Mouse (Mus musculus) cortical plate, adult 2 months (tissue): ENCODE data around the gene Mmp8. TPM values are rescaled to one million over a fixed set of nuclear protein-coding genes. Genes with fewer than 3 reads are reported as not detected.

Experiments used
- H3K27ac ChIP-seq: fragments of 200-500 bp; 2 replicates; pipeline ENCODE4 v1.5.1; 2012; ENCODE audit warnings: low read length, control low read depth, inconsistent platforms; ENCODE audit not compliant: insufficient read depth
- H3K4me1 ChIP-seq: fragments of 200-500 bp; 2 replicates; pipeline ENCODE4 v1.6.1; 2011; ENCODE audit warnings: low read length; ENCODE audit not compliant: control insufficient read depth, insufficient read depth
- H3K4me3 ChIP-seq: fragments of 200-500 bp; 2 replicates; pipeline ENCODE4 v1.5.1; 2011; ENCODE audit warnings: mild to moderate bottlenecking, low read length, control low read depth; ENCODE audit not compliant: insufficient read depth
- CTCF ChIP-seq: fragments of 200-500 bp; IDR thresholded peaks from 2 replicates; pipeline ENCODE4 v1.5.1; 2011; ENCODE audit warnings: mild to moderate bottlenecking, control low read depth, low read length; ENCODE audit not compliant: insufficient read depth; ENCODE audit errors: extremely low read depth
- POLR2A ChIP-seq: fragments of 200-500 bp; IDR thresholded peaks from 2 replicates; pipeline ENCODE4 v1.6.1; 2011; ENCODE audit warnings: mild to moderate bottlenecking, low read length, control low read depth; ENCODE audit not compliant: insufficient read depth; ENCODE audit errors: extremely low read depth
- polyA plus RNA-seq: library from polyadenylated mRNA; depleted of rRNA; stranded (reverse); fragments of >200 nt; gene quantifications from 2 replicates; pipeline ENCODE4 v1.2.3, GENCODE M21; 2012

The Mmp8 gene
- polyA plus RNA-seq, 1 experiment: not detected

DNA sequence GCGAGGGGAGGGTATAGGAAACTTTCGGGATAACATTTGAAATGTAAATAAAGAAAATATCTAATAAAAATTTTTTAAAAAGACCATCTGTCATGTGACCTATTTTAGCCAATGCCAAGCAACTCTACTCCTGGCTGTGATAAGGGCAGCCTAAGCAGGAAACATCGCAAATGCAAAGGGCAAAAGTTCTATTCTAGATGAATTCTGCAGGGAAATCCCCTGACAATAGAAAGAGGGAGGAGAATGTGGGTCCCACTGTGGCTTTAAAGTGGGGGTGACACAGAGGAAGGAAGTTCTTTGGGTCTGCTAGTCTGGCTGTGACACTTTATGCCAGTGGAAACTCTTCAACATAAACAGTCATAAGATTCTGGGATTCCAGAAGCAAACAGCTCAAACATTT, 4.7 kb upstream of the Mmp8 start:
- no peak for TF ChIP-seq POLR2A
- no peak for TF ChIP-seq CTCF
- H3K4me3 ChIP-seq: no peak overlapping the region
- H3K4me1 ChIP-seq: no peaks in the 10 kb centered on the region

DNA sequence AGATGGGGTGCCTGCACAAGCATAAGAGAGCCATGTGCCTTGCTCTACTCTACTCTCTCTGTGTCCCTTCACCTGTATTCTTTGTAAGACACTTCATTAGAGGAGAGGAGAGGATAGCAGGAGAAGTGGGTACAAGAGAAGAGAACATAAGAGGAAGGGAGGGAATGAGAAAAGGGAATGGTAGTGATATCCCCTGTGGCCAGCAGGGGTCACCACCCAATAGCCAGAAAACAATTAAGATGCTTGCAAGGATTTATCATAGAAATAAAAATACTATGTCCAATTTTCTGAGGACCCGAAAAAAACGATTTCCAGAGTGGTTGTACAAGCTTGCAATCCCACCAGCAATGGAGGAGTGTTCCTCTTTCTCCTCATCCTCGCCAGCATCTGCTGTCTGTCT, 3.9 kb upstream of the Mmp8 start:
- no peaks in the 10 kb centered on the region for H3K4me1 ChIP-seq
- TF ChIP-seq CTCF (peak; percentile 22; the same call in 1 of the 2 replicates), POLR2A (no peak)
- H3K27ac ChIP-seq: no peak overlapping the region
- H3K4me3 ChIP-seq: no peak overlapping the region

More for the DNA sequence above, 4.7 kb upstream of the Mmp8 start:
- no peak overlapping the region for H3K27ac ChIP-seq

DNA sequence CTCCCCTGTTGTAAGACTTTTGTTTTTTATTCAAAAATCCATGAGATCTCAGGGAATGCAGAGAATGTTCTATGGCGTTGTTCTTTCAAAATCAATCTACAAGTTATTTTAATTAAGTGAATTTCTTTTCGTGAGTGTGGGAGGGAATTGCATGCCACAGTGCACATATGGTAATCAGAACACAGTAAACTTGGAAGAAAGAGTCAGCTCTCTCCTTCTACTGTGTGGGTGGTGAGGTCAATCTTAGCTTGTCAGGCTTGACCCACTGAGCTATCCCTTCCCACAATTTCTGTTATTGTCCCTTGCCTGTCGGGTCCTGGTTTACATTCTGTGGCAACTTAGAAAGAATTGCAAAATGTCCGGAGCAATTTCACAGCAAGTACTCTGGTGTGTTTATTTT, 1.8 kb downstream of the Mmp8 start:
- no peak overlapping the region for H3K27ac ChIP-seq
- TF ChIP-seq POLR2A (no peak), CTCF (no peak)
- H3K4me3 ChIP-seq: no peak overlapping the region
- H3K4me1 ChIP-seq: no peaks in the 10 kb centered on the region

DNA sequence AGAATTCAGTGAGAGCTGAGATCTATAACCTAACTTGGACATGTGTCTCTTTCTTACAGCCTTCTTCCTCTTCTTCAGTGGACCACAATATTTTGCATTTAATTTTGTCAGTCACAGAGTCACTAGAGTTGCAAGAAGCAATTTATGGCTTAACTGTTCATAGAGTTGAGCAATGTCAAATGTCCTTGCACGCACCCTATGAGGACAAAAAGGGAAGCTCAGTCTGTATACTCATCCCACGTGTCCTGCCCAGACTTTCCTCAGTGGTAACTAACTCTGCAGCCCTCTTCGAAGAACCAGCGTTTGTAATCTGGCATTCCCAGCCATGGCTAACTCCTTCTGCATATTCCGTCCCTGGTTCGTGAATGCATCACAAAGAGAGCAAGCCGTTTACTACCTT, 9.1 kb downstream of the Mmp8 start:
- Histone ChIP-seq H3K27ac (no peak overlapping the region), H3K4me1 (no peaks in the 10 kb centered on the region), H3K4me3 (no peak overlapping the region)
- TF ChIP-seq CTCF (no peak), POLR2A (no peak)

DNA sequence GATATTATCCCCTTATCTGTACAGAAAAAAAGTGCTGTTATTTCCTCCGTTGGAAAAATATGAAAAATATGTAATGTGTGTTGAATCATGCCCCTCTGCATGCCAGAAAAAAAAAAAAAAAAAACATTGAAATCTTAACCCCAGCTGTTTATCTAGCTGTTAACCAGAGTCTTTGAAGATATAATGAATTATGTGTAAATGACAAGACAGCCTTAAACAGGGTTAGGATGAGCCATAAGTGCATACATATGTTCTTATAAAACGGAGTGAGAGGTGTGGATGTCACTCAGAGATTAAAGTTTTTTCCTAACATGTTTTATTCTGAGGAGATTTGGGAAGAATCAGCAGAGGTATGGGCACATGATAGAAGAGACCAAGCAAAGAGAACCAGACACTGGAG, 9.7 kb downstream of the Mmp8 start:
- no peak overlapping the region for H3K4me3 ChIP-seq
- H3K27ac ChIP-seq: no peak overlapping the region
- H3K4me1 ChIP-seq: no peaks in the 10 kb centered on the region
- TF ChIP-seq POLR2A (no peak), CTCF (no peak)

DNA sequence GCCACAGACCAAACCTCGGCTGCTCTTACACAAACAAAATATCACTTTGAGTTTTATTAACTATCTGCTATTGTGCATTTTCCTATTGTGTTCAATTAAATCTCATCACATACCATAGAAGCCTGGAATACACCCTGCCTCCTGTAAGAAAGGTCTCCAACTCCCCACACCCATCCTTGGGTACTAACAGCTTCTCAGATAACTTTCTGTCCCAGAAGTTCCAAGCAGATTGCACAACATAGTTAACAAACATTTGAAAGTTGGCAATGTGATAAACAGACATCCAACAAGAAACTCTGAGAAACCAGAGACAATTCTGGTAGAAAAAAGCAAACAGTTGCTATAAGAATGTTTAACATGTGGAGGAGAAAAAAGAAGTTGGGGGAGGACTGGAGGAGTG, 12.2 kb downstream of the Mmp8 start:
- no peak overlapping the region for H3K27ac ChIP-seq
- no peak overlapping the region for H3K4me3 ChIP-seq
- H3K4me1 ChIP-seq: no peaks in the 10 kb centered on the region
- TF ChIP-seq CTCF (no peak), POLR2A (no peak)

DNA sequence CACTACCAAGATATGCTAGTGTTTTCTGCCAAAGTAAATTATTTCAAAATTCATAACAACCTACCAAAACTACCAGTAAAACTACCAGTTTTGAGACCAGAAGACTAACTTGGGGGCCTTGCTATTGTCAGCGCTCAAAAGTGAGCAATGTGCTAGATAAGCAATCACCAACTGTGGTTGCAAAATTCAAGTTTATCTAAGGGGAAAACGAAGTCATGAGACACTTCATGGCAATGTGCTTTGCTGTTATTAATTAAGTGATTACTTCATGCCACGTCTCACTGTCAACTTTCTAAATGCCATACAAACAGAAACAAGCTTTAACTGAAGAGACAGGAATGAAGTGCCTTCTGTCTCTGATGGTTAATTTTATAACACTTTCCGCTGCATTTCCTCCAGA, 12.9 kb downstream of the Mmp8 start, which contains the start of gene Mmp27:
Mmp27 (plus strand) TSS at position 235 of the 400 bp plus-strand sequence.
- no peaks in the 10 kb centered on the region for H3K4me1 ChIP-seq
- H3K27ac ChIP-seq: no peak within 1 kb of the TSS
- TF ChIP-seq POLR2A: no peak
- no peak for TF ChIP-seq CTCF
- H3K4me3 ChIP-seq: no peak within 1 kb of the TSS

DNA sequence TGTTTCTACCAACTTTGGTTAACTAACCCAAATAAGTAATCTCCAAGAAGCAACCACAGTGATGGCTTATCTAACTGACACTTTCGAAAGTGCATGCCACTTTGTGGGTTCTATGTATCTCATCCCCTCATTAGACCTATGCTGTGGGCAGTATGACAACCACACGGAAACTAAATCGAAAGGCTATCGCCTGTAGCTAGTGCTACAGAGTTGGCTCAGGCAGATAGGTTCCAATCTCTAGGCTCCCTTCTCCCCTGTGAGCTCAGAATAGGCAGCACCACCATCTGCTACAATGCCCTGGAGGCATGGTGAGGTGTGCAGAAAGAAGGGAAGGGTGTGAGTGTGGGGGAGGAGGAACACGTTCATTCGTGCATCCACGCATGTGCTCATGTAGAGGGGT, 13.9 kb downstream of the Mmp8 start:
- H3K4me3 ChIP-seq: no peak overlapping the region
- H3K27ac ChIP-seq: no peak overlapping the region
- no peaks in the 10 kb centered on the region for H3K4me1 ChIP-seq
- no peak for TF ChIP-seq CTCF
- TF ChIP-seq POLR2A: no peak

DNA sequence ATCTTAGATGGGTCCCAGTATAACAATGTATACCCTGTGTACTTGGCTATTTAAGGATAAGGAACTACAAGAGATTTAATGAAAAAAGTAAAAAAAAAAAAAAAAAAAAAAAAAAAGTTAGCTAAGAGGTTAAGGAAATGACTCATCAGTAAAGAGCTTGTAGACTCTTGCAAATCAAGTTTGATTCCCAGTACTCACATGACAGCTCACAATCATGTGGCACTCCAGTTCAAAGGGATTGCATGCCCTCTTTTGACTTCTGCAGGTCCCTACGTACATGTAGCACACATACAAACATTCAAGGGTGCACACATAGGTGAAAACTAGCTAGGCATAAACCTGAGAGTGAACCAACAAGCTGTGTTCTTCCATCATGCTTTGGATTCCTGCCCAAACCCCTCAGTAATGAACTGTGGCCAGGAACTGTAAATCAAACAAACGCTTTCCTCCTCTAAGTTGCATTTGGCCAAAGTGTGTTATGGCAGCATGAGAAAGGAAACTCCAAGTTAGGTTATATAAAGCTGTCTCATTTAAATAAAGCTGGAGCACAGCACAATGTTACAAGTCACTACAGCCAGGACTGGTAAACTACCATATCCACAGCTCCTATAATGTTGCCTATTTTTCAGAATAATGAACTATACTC, 14.5 kb downstream of the Mmp8 start:
- TF ChIP-seq CTCF (no peak), POLR2A (no peak)
- Histone ChIP-seq H3K4me1 (no peaks in the 10 kb centered on the region), H3K4me3 (no peak overlapping the region), H3K27ac (no peak overlapping the region)

DNA sequence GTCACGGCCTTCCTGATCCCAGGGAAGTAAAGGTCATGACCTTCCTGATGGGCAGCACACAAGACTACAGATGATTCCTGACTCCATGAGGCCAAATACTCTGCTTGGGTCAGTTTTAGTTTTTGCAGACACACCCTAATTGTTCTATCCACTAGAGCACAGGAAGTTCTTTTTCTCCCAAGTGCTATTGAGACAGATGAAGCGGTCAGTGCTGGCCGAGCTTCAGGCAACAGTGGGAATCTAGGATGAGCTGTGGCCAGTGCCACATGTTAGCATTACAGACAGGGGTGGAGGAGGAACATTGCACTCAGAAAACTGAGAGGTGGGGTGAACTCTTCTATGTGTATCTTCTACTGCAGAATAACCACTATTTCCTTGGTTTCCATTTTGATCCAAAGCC, 17.3 kb downstream of the Mmp8 start:
- no peak overlapping the region for H3K4me3 ChIP-seq
- TF ChIP-seq POLR2A (no peak), CTCF (no peak)
- H3K4me1 ChIP-seq: no peaks in the 10 kb centered on the region
- no peak overlapping the region for H3K27ac ChIP-seq

DNA sequence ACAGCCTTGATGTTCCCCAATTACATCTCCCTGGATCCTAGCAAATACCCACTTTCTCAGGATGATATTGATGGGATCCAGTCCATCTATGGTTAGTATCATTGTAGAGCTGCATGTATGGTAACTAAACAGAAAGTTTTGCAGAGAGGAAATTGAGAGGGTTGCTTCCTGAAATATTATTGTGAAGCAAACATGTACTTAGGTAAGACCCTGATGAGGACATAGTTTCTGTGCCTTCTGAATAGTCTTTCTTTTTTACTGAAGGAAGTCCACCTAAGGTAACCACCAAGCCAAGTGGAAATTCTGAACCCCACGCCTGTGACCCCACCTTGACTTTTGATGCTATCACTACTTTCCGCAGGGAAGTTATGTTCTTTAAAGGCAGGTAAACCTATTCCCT, 19.1 kb downstream of the Mmp8 start:
- TF ChIP-seq POLR2A (no peak), CTCF (no peak)
- H3K4me1 ChIP-seq: no peaks in the 10 kb centered on the region
- no peak overlapping the region for H3K4me3 ChIP-seq
- no peak overlapping the region for H3K27ac ChIP-seq
